Mouse (Mus musculus): ENCODE data around the gene Ctrb1.

- TF ChIP-seq CTCF (IDR thresholded peaks at IDR 0.05; ENCODE audit: low read depth, low read length) = no peak
- TF ChIP-seq GATA1 (IDR thresholded peaks at IDR 0.05; ENCODE audit: borderline replicate concordance, low read length) = no peak
- TF ChIP-seq TAL1 (conservative IDR thresholded peaks at IDR 0.05; ENCODE audit: low read depth, low read length) = no peak
- TF ChIP-seq POLR2AphosphoS5 (IDR thresholded peaks at IDR 0.05; ENCODE audit: insufficient replicate concordance, low read depth, low read length) = no peak
These were observed 3.9 kb downstream of the Ctrb1 start for GRCm38 (mm10) chr8:111686881-111687280.

All from G1E (cell line).